Mouse (Mus musculus): ENCODE results near the gene Nos3. TPM values are rescaled to one million over a fixed set of nuclear protein-coding genes. Genes with fewer than 3 reads are reported as not detected.
A peak's percentile ranks its signal among the peaks of the same experiment; 100 is the strongest.

Gene Nos3
- polyA plus RNA-seq, 1 experiment from 2014 or later, result 0.06 TPM

- in situ Hi-C loops (cut with MboI; ENCODE audit: low pct_unique_long_range_greater_than_20kb), result no loop called here
- ChIA-PET CTCF (no interaction called here), POLR2A (no interaction called here)
- DNase-seq (ENCODE audit: low read depth, low spot score) (no peak), ATAC-seq (no peak)
- no peak for TF ChIP-seq CTCF (IDR thresholded peaks at IDR 0.05)
- no peaks in the 10 kb centered on the region for H3K27me3 ChIP-seq
These were observed 9.2 kb downstream of the Nos3 start for GRCm38 (mm10) chr5:24373807-24374206.

GRCm38 (mm10) chr5:24374216-24374615, 9.6 kb downstream of the Nos3 start:
- DNase-seq (ENCODE audit: low read depth, low spot score) (no peak), ATAC-seq (no peak)
- H3K27me3 ChIP-seq, result no peaks in the 10 kb centered on the region
- ChIA-PET POLR2A (no interaction called here), CTCF (no interaction called here)
- TF ChIP-seq CTCF (IDR thresholded peaks at IDR 0.05), result no peak
- in situ Hi-C loops (cut with MboI; ENCODE audit: low pct_unique_long_range_greater_than_20kb), result no loop called here

GRCm38 (mm10) chr5:24374666-24375328, 10.2 kb downstream of the Nos3 start:
- in situ Hi-C loops (cut with MboI; ENCODE audit: low pct_unique_long_range_greater_than_20kb), result no loop called here
- ChIA-PET POLR2A (no interaction called here), CTCF (interaction anchor here (1.1 kb wide), 1 partner anchor 18 kb away, joined by 4 read pairs; the partner anchor contains the start of gene Atg9b)
- no peaks in the 10 kb centered on the region for H3K27me3 ChIP-seq
- ATAC-seq (no peak), DNase-seq (ENCODE audit: low read depth, low spot score) (no peak)
- TF ChIP-seq CTCF (IDR thresholded peaks at IDR 0.05), result no peak

GRCm38 (mm10) chr5:24378700-24379099, 14.1 kb downstream of the Nos3 start:
- TF ChIP-seq CTCF (IDR thresholded peaks at IDR 0.05), result no peak
- no peaks in the 10 kb centered on the region for H3K27me3 ChIP-seq
- ATAC-seq (no peak), DNase-seq (ENCODE audit: low read depth, low spot score) (no peak)
- in situ Hi-C loops (cut with MboI; ENCODE audit: low pct_unique_long_range_greater_than_20kb), result no loop called here
- CTCF ChIA-PET, result interaction anchor here (1.4 to 2.2 kb wide), 2 partner anchors 13 to 17 kb away, joined by 3 to 9 read pairs; no protein-coding TSS in a partner anchor
- POLR2A ChIA-PET, result no interaction called here

- TF ChIP-seq CTCF (IDR thresholded peaks at IDR 0.05), result no peak
- DNase-seq (ENCODE audit: low read depth, low spot score) (no peak), ATAC-seq (no peak)
- POLR2A ChIA-PET, result no interaction called here
- CTCF ChIA-PET, result interaction anchor here (0.8 to 1.4 kb wide), 2 partner anchors 14 to 22 kb away, joined by 3 read pairs; no protein-coding TSS in a partner anchor
- H3K27me3 ChIP-seq, result no peaks in the 10 kb centered on the region
- in situ Hi-C loops (cut with MboI; ENCODE audit: low pct_unique_long_range_greater_than_20kb), result no loop called here
These were observed 14.9 kb downstream of the Nos3 start for GRCm38 (mm10) chr5:24379501-24379900.

- in situ Hi-C loops (cut with MboI; ENCODE audit: low pct_unique_long_range_greater_than_20kb), result no loop called here
- ChIA-PET POLR2A (no interaction called here), CTCF (interaction anchor here (1.4 kb wide), 1 partner anchor 22 kb away, joined by 4 read pairs; no protein-coding TSS in a partner anchor)
- H3K27me3 ChIP-seq, result no peaks in the 10 kb centered on the region
- ATAC-seq, result no peak
- DNase-seq (ENCODE audit: low read depth, low spot score), result no peak
- TF ChIP-seq CTCF (IDR thresholded peaks at IDR 0.05), result no peak
These were observed 15.9 kb downstream of the Nos3 start for GRCm38 (mm10) chr5:24380499-24380898.

- ATAC-seq, result no peak
- ChIA-PET CTCF (interaction anchor here (1.4 kb wide), 1 partner anchor 23 kb away, joined by 4 read pairs; no protein-coding TSS in a partner anchor), POLR2A (no interaction called here)
- no peaks in the 10 kb centered on the region for H3K27me3 ChIP-seq
- TF ChIP-seq CTCF (IDR thresholded peaks at IDR 0.05), result no peak
- in situ Hi-C loops (cut with MboI; ENCODE audit: low pct_unique_long_range_greater_than_20kb), result no loop called here
- DNase-seq (ENCODE audit: low read depth, low spot score), result no peak
These were observed 16.9 kb downstream of the Nos3 start for GRCm38 (mm10) chr5:24381486-24381885.

- in situ Hi-C loops (cut with MboI; ENCODE audit: low pct_unique_long_range_greater_than_20kb), result no loop called here
- POLR2A ChIA-PET, result no interaction called here
- DNase-seq (ENCODE audit: low read depth, low spot score) (no peak), ATAC-seq (no peak)
- no peak for TF ChIP-seq CTCF (IDR thresholded peaks at IDR 0.05)
- no peaks in the 10 kb centered on the region for H3K27me3 ChIP-seq
- CTCF ChIA-PET, result no interaction called here
These were observed 17.4 kb downstream of the Nos3 start for GRCm38 (mm10) chr5:24381988-24382387.

- CTCF ChIA-PET, result interaction anchor here (1.3 to 3.3 kb wide), 2 partner anchors 9 to 11 kb away, joined by 4 to 21 read pairs; partner anchors contain the start of genes Abcb8 and Atg9b
These were observed 18.6 kb downstream of the Nos3 start for GRCm38 (mm10) chr5:24383026-24383859.

GRCm38 (mm10) chr5:24384407-24384806, 19.8 kb downstream of the Nos3 start:
- TF ChIP-seq CTCF (IDR thresholded peaks at IDR 0.05), result no peak
- POLR2A ChIA-PET, result interaction anchor here (0.9 kb wide), 1 partner anchor 9 kb away, joined by 3 read pairs; the partner anchor contains the start of gene Abcb8
- CTCF ChIA-PET, result interaction anchor here (0.7 to 3.3 kb wide), 2 partner anchors 10 to 123 kb away, joined by 3 to 21 read pairs; partner anchors contain the start of gene Abcb8
- ATAC-seq, result peak; percentile 24
- no peak for DNase-seq (ENCODE audit: low read depth, low spot score)
- H3K27me3 ChIP-seq, result no peaks in the 10 kb centered on the region
- in situ Hi-C loops (cut with MboI; ENCODE audit: low pct_unique_long_range_greater_than_20kb), result no loop called here

More at GRCm38 (mm10) chr5:24383026-24383859, 18.6 kb downstream of the Nos3 start:
- in situ Hi-C loops (cut with MboI; ENCODE audit: low pct_unique_long_range_greater_than_20kb), result no loop called here
- DNase-seq (ENCODE audit: low read depth, low spot score) (no peak), ATAC-seq (peak; percentile 37)
- no peak for TF ChIP-seq CTCF (IDR thresholded peaks at IDR 0.05)
- POLR2A ChIA-PET, result interaction anchor here (0.9 kb wide), 1 partner anchor 10 kb away, joined by 3 read pairs; the partner anchor contains the start of gene Abcb8
- no peaks in the 10 kb centered on the region for H3K27me3 ChIP-seq

Data from Patski (cell line).